Mouse (Mus musculus): ENCODE measurements around the gene Gamt.
"Not testable (repeated sequence)": the region's sequence is repeated elsewhere in the genome, so short reads cannot be mapped to it uniquely, and the experiment has no call there.

GRCm38 (mm10) chr10:80223137-80223536 lies 37.7 kb downstream of the Gamt start:
- not testable (repeated sequence) for TF ChIP-seq POLR2A (IDR thresholded peaks at IDR 0.05; ENCODE audit: borderline replicate concordance, low read depth, low read length); CTCF (IDR thresholded peaks at IDR 0.05; ENCODE audit: low read depth, low read length)

Measured in bone marrow macrophage, adult 2 months (primary cell).